Mouse (Mus musculus) liver, adult 2 months (tissue): Measurements from ENCODE around the gene Nat8.

Experiments
- CTCF ChIP-seq: fragments of 200-500 bp; IDR thresholded peaks from 2 replicates; pipeline ENCODE4 v1.5.1; 2011; ENCODE audit warnings: low read depth, low read length, control low read depth
- POLR2A ChIP-seq: fragments of 200-500 bp; IDR thresholded peaks from 2 replicates; pipeline ENCODE4 v1.6.1; 2011; ENCODE audit warnings: low read length, control low read depth; ENCODE audit not compliant: insufficient read depth; ENCODE audit errors: extremely low read depth

DNA sequence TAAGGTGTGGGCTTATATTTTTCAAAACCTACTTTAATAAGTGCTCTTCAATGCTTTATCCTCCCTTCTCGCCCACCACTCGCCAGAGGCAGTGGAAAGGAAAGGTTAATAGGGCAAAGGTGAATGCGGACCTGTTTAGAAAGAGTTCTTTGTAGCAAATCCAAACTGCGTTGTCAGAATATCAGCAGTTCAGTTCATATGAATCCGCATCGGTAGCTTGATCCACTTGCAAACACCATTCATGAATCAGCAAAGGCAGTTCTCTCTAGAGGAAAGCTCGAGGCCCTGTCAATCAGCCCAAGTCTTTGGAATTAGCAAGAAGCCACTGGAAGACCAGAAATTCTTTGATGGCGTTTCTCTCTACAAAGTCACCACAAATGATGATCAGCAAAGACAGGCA lies 6.8 kb upstream of the Nat8 start:
- TF ChIP-seq POLR2A (no peak), CTCF (no peak)
